Mouse (Mus musculus) ES-Bruce4 (cell line): ENCODE measurements around the gene Yes1. TPM values are rescaled to one million over a fixed set of nuclear protein-coding genes. Genes with fewer than 3 reads are reported as not detected.
A peak's percentile ranks its signal among the peaks of the same experiment; 100 is the strongest.
"Not testable (repeated sequence)": the region's sequence is repeated elsewhere in the genome, so short reads cannot be mapped to it uniquely, and the experiment has no call there.

Experiments used
- H3K27ac ChIP-seq: 2 replicates; pipeline ENCODE4 v1.5.1; 2012; ENCODE audit warnings: low read length, inconsistent platforms; ENCODE audit not compliant: insufficient read depth
- H3K27me3 ChIP-seq: 2 replicates; pipeline ENCODE4 v1.6.1; 2012; ENCODE audit warnings: mild to moderate bottlenecking, low read length, inconsistent platforms; ENCODE audit not compliant: control insufficient read depth, poor library complexity, insufficient read depth, severe bottlenecking
- H3K36me3 ChIP-seq: 2 replicates; pipeline ENCODE4 v1.6.1; 2012; ENCODE audit warnings: inconsistent platforms, mild to moderate bottlenecking, low read length, moderate library complexity; ENCODE audit not compliant: control insufficient read depth, poor library complexity, insufficient read depth, severe bottlenecking
- H3K4me1 ChIP-seq: one replicate; pipeline ENCODE4 v1.8.1; 2011; ENCODE audit warnings: low read length; ENCODE audit not compliant: control insufficient read depth, insufficient read depth
- H3K4me3 ChIP-seq: 2 replicates; pipeline ENCODE4 v1.5.1; 2011; ENCODE audit warnings: low read depth, mild to moderate bottlenecking, low read length
- H3K9ac ChIP-seq: 2 replicates; pipeline ENCODE4 v1.6.1; 2012; ENCODE audit warnings: low read depth, mild to moderate bottlenecking, inconsistent platforms; ENCODE audit not compliant: poor library complexity, severe bottlenecking
- H3K9me3 ChIP-seq: replicated peaks from 2 replicates; pipeline ENCODE4 v1.6.1; 2012; ENCODE audit warnings: mild to moderate bottlenecking, low read length, inconsistent platforms; ENCODE audit not compliant: control insufficient read depth, poor library complexity, insufficient read depth, severe bottlenecking
- CTCF ChIP-seq: IDR thresholded peaks from one replicate; pipeline ENCODE4 v1.8.1; 2011; ENCODE audit warnings: low read depth, low read length
- EP300 ChIP-seq: IDR thresholded peaks from 2 replicates; pipeline ENCODE4 v1.6.1; 2011; ENCODE audit warnings: low read depth, low read length; ENCODE audit not compliant: insufficient read depth
- POLR2A ChIP-seq: IDR thresholded peaks from one replicate; pipeline ENCODE4 v1.8.1; 2011; ENCODE audit warnings: low read length; ENCODE audit not compliant: insufficient read depth
- polyA plus RNA-seq: library from polyadenylated mRNA; stranded (reverse); fragments of >200 nt; gene quantifications from 2 replicates; pipeline ENCODE4 v1.2.4, GENCODE M21; 2011; ENCODE audit warnings: low read depth; ENCODE audit not compliant: missing spikeins, insufficient read depth, insufficient read length

The Yes1 gene
- polyA plus RNA-seq, 1 experiment = 65.5 TPM

DNA sequence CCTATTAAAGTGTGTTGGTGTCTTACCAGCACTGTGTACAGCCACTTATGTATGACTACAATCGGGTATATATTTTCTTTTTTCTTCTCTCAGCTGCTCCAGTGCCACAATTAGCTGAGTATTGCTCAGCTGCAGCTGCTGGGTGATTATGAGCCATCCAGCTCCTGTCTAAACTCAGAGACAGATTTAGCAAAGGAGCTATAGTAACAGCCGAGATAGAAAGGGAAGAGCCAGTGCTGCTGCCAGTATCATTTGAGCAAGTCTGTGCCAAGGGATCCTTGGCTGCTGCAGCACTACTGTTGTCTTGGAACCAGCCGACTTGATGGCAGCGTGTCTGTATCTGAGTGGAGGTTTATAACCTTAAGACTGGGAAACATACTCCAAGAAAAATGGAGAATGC is 3.7 kb downstream of the Yes1 start:
- H3K27me3 ChIP-seq = no peaks in the 10 kb centered on the region
- 0 out of 2 replicates have a peak overlapping the region, but pooled peaks have one; percentile 37 for H3K9ac ChIP-seq
- no peaks in the 10 kb centered on the region for H3K9me3 ChIP-seq
- H3K27ac ChIP-seq = 0 out of 2 replicates have a peak overlapping the region, but pooled peaks have one; percentile 4
- peaks cover 1% of the 10 kb centered on the region for H3K4me1 ChIP-seq
- H3K4me3 ChIP-seq = no peak overlapping the region
- no peaks in the 10 kb centered on the region for H3K36me3 ChIP-seq
- TF ChIP-seq POLR2A (no peak), EP300 (no peak), CTCF (no peak)

GRCm38 (mm10) chr5:32616489-32616888 is 5.5 kb downstream of the Yes1 start:
- not testable (repeated sequence) for H3K27me3 ChIP-seq, H3K36me3 ChIP-seq, H3K9ac ChIP-seq, H3K4me3 ChIP-seq, H3K4me1 ChIP-seq, H3K9me3 ChIP-seq
- H3K27ac ChIP-seq = peak overlapping the region; percentile 85; the same call in 1 of the 2 replicates

- peaks cover 1% of the 10 kb centered on the region for H3K4me1 ChIP-seq
- TF ChIP-seq EP300 = no peak
- no peak for TF ChIP-seq CTCF
- no peak for TF ChIP-seq POLR2A
Measured at GRCm38 (mm10) chr5:32617851-32618250, 6.9 kb downstream of the Yes1 start.

DNA sequence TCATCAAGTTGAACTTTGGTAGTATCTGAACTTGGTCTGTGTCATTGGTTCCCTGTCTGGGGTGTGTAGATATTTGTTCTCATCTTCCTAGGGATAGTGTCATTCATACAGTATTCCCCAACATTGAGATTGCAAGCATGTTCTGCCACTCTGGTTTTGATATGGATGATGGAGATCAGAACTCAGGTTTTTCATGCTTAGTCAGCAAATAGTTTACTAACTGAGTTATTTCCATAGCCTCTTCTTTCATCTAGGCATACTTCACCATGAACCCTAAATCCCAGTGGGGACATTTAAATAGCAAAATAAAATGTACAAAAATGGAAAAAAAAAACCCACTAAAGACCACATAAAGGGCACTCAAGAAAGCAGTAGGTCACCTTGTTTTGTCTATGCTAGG is 12.7 kb downstream of the Yes1 start:
- H3K9ac ChIP-seq = no peak overlapping the region
- no peaks in the 10 kb centered on the region for H3K4me1 ChIP-seq
- H3K27me3 ChIP-seq = no peaks in the 10 kb centered on the region
- H3K9me3 ChIP-seq = no peaks in the 10 kb centered on the region
- no peak overlapping the region for H3K4me3 ChIP-seq
- TF ChIP-seq EP300 (no peak), CTCF (no peak), POLR2A (no peak)
- no peak overlapping the region for H3K27ac ChIP-seq
- H3K36me3 ChIP-seq = no peaks in the 10 kb centered on the region

More at GRCm38 (mm10) chr5:32617851-32618250, 6.9 kb downstream of the Yes1 start:
- Histone ChIP-seq H3K9me3 (no peaks in the 10 kb centered on the region), H3K27ac (peak overlapping the region; percentile 26; the same call in 1 of the 2 replicates), H3K4me3 (peak overlapping the region; percentile 21; the same call in 1 of the 2 replicates), H3K27me3 (no peaks in the 10 kb centered on the region), H3K9ac (no peak overlapping the region), H3K36me3 (no peaks in the 10 kb centered on the region)

DNA sequence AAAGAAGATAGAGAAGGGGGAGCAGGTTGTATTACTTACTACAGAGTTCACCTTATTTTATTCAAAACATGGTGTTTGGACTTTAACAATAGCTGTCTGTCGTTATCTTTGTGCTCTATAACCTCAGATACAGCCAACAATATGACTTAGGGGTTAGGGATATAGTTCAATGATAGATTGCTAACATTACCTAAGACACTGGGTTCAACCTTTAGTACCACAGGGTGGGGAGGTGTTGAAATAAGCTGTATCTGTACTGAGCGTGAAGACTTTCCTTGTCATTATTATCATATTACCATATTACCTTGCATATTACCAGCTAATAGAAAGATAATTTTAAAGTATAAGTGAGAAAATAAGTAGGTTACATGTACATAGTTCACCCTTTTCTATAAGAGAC is 13.8 kb downstream of the Yes1 start:
- Histone ChIP-seq H3K27ac (no peak overlapping the region), H3K9me3 (no peaks in the 10 kb centered on the region), H3K9ac (no peak overlapping the region), H3K27me3 (no peaks in the 10 kb centered on the region), H3K4me3 (no peak overlapping the region), H3K4me1 (no peaks in the 10 kb centered on the region), H3K36me3 (no peaks in the 10 kb centered on the region)
- TF ChIP-seq CTCF (no peak), POLR2A (no peak), EP300 (no peak)

DNA sequence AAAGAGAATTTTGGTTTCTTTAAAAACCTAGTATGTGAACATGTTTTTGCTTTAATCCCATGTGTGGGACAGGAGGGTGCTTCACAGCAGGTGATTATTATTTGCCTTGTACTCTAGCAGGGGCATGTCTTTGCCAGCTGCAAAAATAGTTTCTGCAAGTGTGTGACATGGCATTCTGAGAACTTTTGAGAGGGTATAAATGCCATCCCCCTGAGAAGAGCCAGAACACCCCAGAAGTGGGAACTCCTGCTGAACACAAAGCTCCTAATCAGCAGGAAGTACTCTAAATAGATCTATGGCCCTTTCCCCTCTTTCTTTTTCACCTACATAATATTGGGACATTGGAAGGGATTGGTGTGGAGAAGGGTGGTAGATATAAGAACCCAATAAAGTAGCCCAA is 22.2 kb downstream of the Yes1 start:
- no peaks in the 10 kb centered on the region for H3K27me3 ChIP-seq
- no peak overlapping the region for H3K4me3 ChIP-seq
- H3K9me3 ChIP-seq = no peaks in the 10 kb centered on the region
- H3K36me3 ChIP-seq = no peaks in the 10 kb centered on the region; the same call in 1 of the 2 replicates
- no peaks in the 10 kb centered on the region for H3K4me1 ChIP-seq
- H3K9ac ChIP-seq = no peak overlapping the region
- TF ChIP-seq EP300 (no peak), CTCF (no peak), POLR2A (no peak)
- H3K27ac ChIP-seq = no peak overlapping the region
